Comparison of ENCODE assay signal across 7 mouse cellular contexts in genomic region chr19:29563258-29563779, GRCm38 (mm10). TPM values are rescaled to one million over a fixed set of nuclear protein-coding genes. Genes with fewer than 3 reads are reported as not detected.
DNase-seq lines count a peak whose midpoint lies in the region; ATAC-seq and TF ChIP-seq lines count a peak whose summit lies in the region.

No protein-coding gene starts in this region.

- DNase-seq in G1E (ENCODE audit: low spot score), result peak; percentile 6
- peak; percentile 16 for DNase-seq in adrenal gland, adult 8-10 months
- DNase-seq in embryo, embryonic 11.5 days (ENCODE audit: low read depth, low spot score), result peak; percentile 40
- DNase-seq in heart, postnatal 14 days, result peak; percentile 50 to 75
- DNase-seq in layer of hippocampus, adult 9-10 months (ENCODE audit: low spot score), result peak; percentile 49
- peak; percentile 90 for DNase-seq in lung, postnatal 36 days
- peak; percentile 23 for DNase-seq in right cerebral cortex, postnatal 25 days

- H3K27me3 ChIP-seq in G1E (ENCODE audit: insufficient read depth, low read length), result no peaks in the 10 kb centered on the region

- no peak overlapping the region for H3K4me3 ChIP-seq in G1E (ENCODE audit: low read depth, low read length)

- peaks cover 40% of the 10 kb centered on the region for H3K36me3 ChIP-seq in G1E (replicated peaks)

- peak; percentile 77 for TF ChIP-seq CTCF in G1E (IDR thresholded peaks at IDR 0.05; ENCODE audit: low read depth, low read length)

- ATAC-seq in G1E (ENCODE audit: extremely low read depth, insufficient number of reproducible peaks, low FRiP score, poor library complexity, severe bottlenecking), result no peak

- peaks cover 23% of the 10 kb centered on the region for H3K4me1 ChIP-seq in G1E (ENCODE audit: insufficient read depth, low read depth, low read length)

- intact Hi-C loops in heart, postnatal 14 days (cut with DNase I), result loop anchor here (2.0 to 5.0 kb wide), 3 partner anchors 41 to 201 kb away; partner anchors contain the start of gene Ric1

- H3K9me3 ChIP-seq in G1E (replicated peaks), result no peaks in the 10 kb centered on the region

RNA-seq across cellular contexts. Expression of gene Ric1, which starts 41.2 kb away (rescaled TPM):
- total RNA-seq in G1E (2014; fragmentation: Nextera tagmentation) (45.0 and 59.1 TPM in 2 replicates), G1E (2017) (50.5 and 50.7 TPM in 2 replicates)
- 10.8 and 13.5 TPM in 2 replicates for polyA plus RNA-seq in G1E (2012)
- 10 to 100 TPM; 27.0 to 31.7 (median 29.5) TPM for total RNA-seq in adrenal gland, adult 8-10 months (2022)
- 10 to 100 TPM; 27.3 to 30.8 TPM for total RNA-seq in heart, postnatal 14 days (2021)

Comparison
In these comparisons a context has a peak if more than half of its experiments do, and no peak if none do; other contexts are left out.
1. DNase-seq: peak in every context shown above with its lines; median percentile 90 in lung, postnatal 36 days; 62 in heart, postnatal 14 days; 49 in layer of hippocampus, adult 9-10 months; 40 in embryo, embryonic 11.5 days; 23 in right cerebral cortex, postnatal 25 days; 16 in adrenal gland, adult 8-10 months; 6 in G1E.